Mouse (Mus musculus) mesoderm, embryonic 11.5 days (tissue): ENCODE data around the gene Olfr906.

Experiments
- DNase-seq: peaks from one replicate; pipeline ENCODE4 v3.0.0-alpha.2; 2012; ENCODE audit warnings: low read depth, low spot score

Gene Olfr906

DNA sequence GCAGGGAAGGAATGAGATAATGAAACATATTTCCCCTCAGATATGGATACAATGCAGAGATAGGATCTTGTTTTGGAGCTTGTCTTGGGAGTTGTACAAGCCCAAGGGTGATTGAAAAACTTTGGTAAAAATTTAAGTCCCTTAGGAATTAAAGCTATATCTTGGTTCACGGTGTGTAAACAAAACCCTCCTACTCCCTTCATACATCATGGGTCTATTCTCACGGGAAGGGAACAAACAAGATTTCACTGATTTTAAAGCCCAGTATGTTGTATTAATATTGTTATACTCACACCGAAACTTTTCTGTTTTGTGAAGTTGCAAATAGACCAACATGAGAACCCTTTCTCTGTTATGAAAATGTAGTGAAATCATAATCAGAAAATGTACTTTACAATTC lies at the start of gene Olfr906:
Gene Olfr906 (plus strand): TSS at position 301 of the 400 bp plus-strand sequence.
- no peak for DNase-seq

DNA sequence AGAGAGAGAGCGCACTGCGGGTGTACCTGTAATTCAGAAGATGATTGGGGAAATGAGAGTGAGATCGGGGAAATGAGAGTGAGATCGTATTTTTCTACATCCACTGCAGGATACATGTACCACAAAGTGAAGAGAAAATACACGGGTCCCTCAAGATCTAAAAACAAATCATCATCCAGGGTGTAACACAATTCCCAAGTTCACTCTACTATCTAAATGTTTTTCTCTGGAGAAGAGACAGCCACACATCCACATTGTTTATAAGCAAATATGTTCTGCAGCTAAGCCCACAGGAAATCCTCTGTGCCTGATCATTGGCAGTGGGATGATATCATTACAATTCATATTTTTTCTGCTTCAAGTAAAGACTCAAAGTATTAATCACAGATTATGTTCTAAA lies 39.5 kb upstream of the Olfr906 start, which contains the start of gene Olfr902:
Gene Olfr902 (plus strand): TSS at position 301 of the 400 bp plus-strand sequence.
- DNase-seq: no peak

GRCm38 (mm10) chr9:38462844-38463243 lies 24.0 kb upstream of the Olfr906 start, which contains the start of gene Olfr904:
TSS of gene Olfr904 (plus strand) at chr9:38463144.
- DNase-seq: no peak

GRCm38 (mm10) chr9:38470807-38471206 lies 16.1 kb upstream of the Olfr906 start, which contains the start of gene Olfr905:
TSS of gene Olfr905 (plus strand) at chr9:38471107.
- no peak for DNase-seq

DNA sequence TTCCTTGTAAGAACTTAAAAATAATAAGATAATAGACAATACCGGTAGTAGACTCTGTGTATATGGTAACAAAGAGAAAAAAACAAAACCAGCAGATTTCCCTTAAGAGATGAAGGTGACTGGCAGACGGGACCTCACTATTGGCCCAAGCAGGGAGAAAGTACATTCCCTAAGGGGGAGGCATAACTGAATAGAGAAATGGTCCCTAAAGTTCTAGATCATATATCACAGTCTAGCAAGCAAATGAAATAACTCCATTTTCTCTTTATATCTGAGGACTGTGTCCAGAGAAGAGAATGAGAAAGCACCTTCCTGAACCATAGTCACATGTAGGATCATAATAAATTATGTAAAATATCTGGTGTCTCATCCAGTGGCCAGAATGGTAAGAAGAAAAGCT lies 8.6 kb downstream of the Olfr906 start, which contains the start of gene Olfr907:
Gene Olfr907 (plus strand): TSS at position 301 of the 400 bp plus-strand sequence.
- DNase-seq: no peak

GRCm38 (mm10) chr9:38512353-38512752 lies 25.5 kb downstream of the Olfr906 start:
- no peak for DNase-seq

DNA sequence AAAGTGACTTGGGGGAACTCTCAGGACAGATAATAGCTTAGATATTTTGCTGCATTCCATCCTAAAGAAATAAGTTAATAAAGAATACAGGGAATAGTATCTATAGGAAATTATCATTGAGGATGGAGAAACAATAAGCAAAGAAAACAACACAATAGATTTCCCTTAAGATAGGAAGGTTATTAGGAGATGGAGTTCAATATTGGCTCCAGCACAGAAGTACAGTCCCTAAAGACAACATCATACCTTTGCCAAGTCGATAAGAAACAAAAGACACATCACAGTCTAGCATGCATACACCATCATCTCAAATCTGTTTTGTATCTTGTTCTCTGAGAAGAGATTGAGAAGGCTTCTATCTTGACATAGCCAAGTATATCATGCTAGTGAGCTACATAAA lies 34.4 kb downstream of the Olfr906 start, which contains the start of gene Olfr911-ps1:
Gene Olfr911-ps1 (plus strand): TSS at position 301 of the 400 bp plus-strand sequence.
- DNase-seq: no peak

GRCm38 (mm10) chr9:38537549-38537948 lies 50.7 kb downstream of the Olfr906 start, which contains the start of gene Olfr910:
TSS of gene Olfr910 (plus strand) at chr9:38537849.
- DNase-seq: no peak
